Mouse (Mus musculus) limb, embryonic 14.5 days (tissue): ENCODE results near the gene Baz2a. TPM values are rescaled to one million over a fixed set of nuclear protein-coding genes. Genes with fewer than 3 reads are reported as not detected.

Experiments used
- ATAC-seq: fragments of 200-750 bp; cut with Nextera tagmentation; 2 replicates; pipeline ENCODE4 v1.8.0; 2017; ENCODE audit warnings: low read depth, moderate number of reproducible peaks, moderate TSS enrichment; ENCODE audit not compliant: low FRiP score
- DNase-seq: peaks from one replicate; pipeline ENCODE4 v3.0.0-alpha.2; 2015; ENCODE audit warnings: low spot score
- H3K27ac ChIP-seq: fragments of 300-500 bp; sonication (generic); replicated peaks from 2 replicates; pipeline ENCODE4 v1.5.1; 2014; ENCODE audit warnings: low read depth, mild to moderate bottlenecking, low read length, moderate library complexity, mixed read lengths
- H3K27me3 ChIP-seq: fragments of 300-500 bp; sonication (generic); 2 replicates; pipeline ENCODE4 v1.6.1; 2014; ENCODE audit warnings: low read length, mixed read lengths; ENCODE audit not compliant: control insufficient read depth, insufficient read depth
- H3K36me3 ChIP-seq: fragments of 300-500 bp; sonication (generic); 2 replicates; pipeline ENCODE4 v1.6.1; 2014; ENCODE audit warnings: mild to moderate bottlenecking, low read length, moderate library complexity, mixed read lengths; ENCODE audit not compliant: control insufficient read depth, insufficient read depth
- H3K4me1 ChIP-seq: fragments of 300-500 bp; sonication (generic); 2 replicates; pipeline ENCODE4 v1.6.1; 2014; ENCODE audit warnings: antibody characterized with exemption, low read length, mixed read lengths; ENCODE audit not compliant: control insufficient read depth, insufficient read depth
- H3K4me2 ChIP-seq: fragments of 300-500 bp; sonication (generic); replicated peaks from 2 replicates; pipeline ENCODE4 v1.6.1; 2014; ENCODE audit warnings: low read depth, mild to moderate bottlenecking, low read length, moderate library complexity; ENCODE audit not compliant: severe bottlenecking
- H3K4me3 ChIP-seq: fragments of 300-500 bp; sonication (generic); replicated peaks from 2 replicates; pipeline ENCODE4 v1.5.1; 2014; ENCODE audit warnings: low read length
- H3K9ac ChIP-seq: fragments of 300-500 bp; sonication (generic); 2 replicates; pipeline ENCODE4 v1.6.1; 2014; ENCODE audit warnings: mild to moderate bottlenecking, low read depth, low read length, moderate library complexity; ENCODE audit not compliant: severe bottlenecking
- H3K9me3 ChIP-seq: fragments of 300-500 bp; sonication (generic); 2 replicates; pipeline ENCODE4 v1.6.1; 2016; ENCODE audit warnings: low read length; ENCODE audit not compliant: control insufficient read depth
- POLR2A ChIP-seq: fragments of 200-500 bp; IDR thresholded peaks from 2 replicates; pipeline ENCODE4 v1.8.0; 2012; ENCODE audit warnings: inconsistent platforms, mild to moderate bottlenecking, moderate library complexity, borderline replicate concordance; ENCODE audit not compliant: insufficient read depth, insufficient read length; ENCODE audit errors: extremely low read depth
- WGBS: fragments of 180-500 bp; shearing (Covaris S2); extraction: QIAGEN DNeasy Blood & Tissue Kit; methylation state at CpG from one replicate; pipeline ENCODE4 v1.1.7; 2014; 5-methylcytosine and 5-hydroxymethylcytosine counted together
- polyA plus RNA-seq, 2 experiments: library from polyadenylated mRNA; depleted of rRNA in 1 of 2; stranded (reverse) in 1 of 2; unstranded in 1 of 2; fragments of >200 nt; fragmentation: Nextera tagmentation in 1 of 2; extraction: Ambion mirVana in 1 of 2; gene quantifications; 2 replicates each; pipeline versions ENCODE4 v1.2.1 to v1.2.3; 2012 to 2014

Gene Baz2a
- polyA plus RNA-seq, 2 experiments, result 17.5 to 28.3 TPM

GRCm38 (mm10) chr10:128125951-128126350 lies 34.6 kb downstream of the Baz2a start:
- no peaks in the 10 kb centered on the region for H3K4me1 ChIP-seq
- DNase-seq (no peak), ATAC-seq (no peak)
- no peaks in the 10 kb centered on the region for H3K9me3 ChIP-seq
- H3K36me3 ChIP-seq, result peaks cover 90% of the 10 kb centered on the region
- no peaks in the 10 kb centered on the region for H3K27me3 ChIP-seq
- TF ChIP-seq POLR2A, result no peak
- H3K4me3 ChIP-seq, result no peak overlapping the region
- 90% methylated on average over 14 of the region's 14 CpGs for WGBS
- H3K4me2 ChIP-seq, result no peak overlapping the region
- H3K9ac ChIP-seq, result no peak overlapping the region
- no peak overlapping the region for H3K27ac ChIP-seq

GRCm38 (mm10) chr10:128127497-128127896 lies 36.1 kb downstream of the Baz2a start:
- Histone ChIP-seq H3K27ac (no peak overlapping the region), H3K9me3 (no peaks in the 10 kb centered on the region), H3K4me3 (no peak overlapping the region), H3K4me2 (no peak overlapping the region), H3K36me3 (peaks cover 81% of the 10 kb centered on the region), H3K27me3 (no peaks in the 10 kb centered on the region), H3K9ac (no peak overlapping the region), H3K4me1 (no peaks in the 10 kb centered on the region)
- TF ChIP-seq POLR2A, result no peak
- WGBS, result 72% methylated on average over 5 of the region's 5 CpGs
- DNase-seq (no peak), ATAC-seq (no peak)

GRCm38 (mm10) chr10:128128143-128128542 lies 36.8 kb downstream of the Baz2a start:
- no peak overlapping the region for H3K9ac ChIP-seq
- no peak for ATAC-seq
- H3K4me2 ChIP-seq, result no peak overlapping the region
- no peak overlapping the region for H3K4me3 ChIP-seq
- no peaks in the 10 kb centered on the region for H3K27me3 ChIP-seq
- DNase-seq, result no peak
- H3K27ac ChIP-seq, result no peak overlapping the region
- peaks cover 81% of the 10 kb centered on the region for H3K36me3 ChIP-seq
- H3K9me3 ChIP-seq, result no peaks in the 10 kb centered on the region
- 92% methylated on average over 8 of the region's 8 CpGs for WGBS
- no peak for TF ChIP-seq POLR2A
- no peaks in the 10 kb centered on the region for H3K4me1 ChIP-seq

- H3K36me3 ChIP-seq, result peaks cover 77% of the 10 kb centered on the region
- H3K4me2 ChIP-seq, result no peak overlapping the region
- DNase-seq (no peak), ATAC-seq (no peak)
- no peak overlapping the region for H3K4me3 ChIP-seq
- WGBS, result 76% methylated on average over 3 of the region's 3 CpGs
- H3K4me1 ChIP-seq, result no peaks in the 10 kb centered on the region
- no peaks in the 10 kb centered on the region for H3K9me3 ChIP-seq
- H3K27ac ChIP-seq, result no peak overlapping the region
- H3K27me3 ChIP-seq, result no peaks in the 10 kb centered on the region
- no peak overlapping the region for H3K9ac ChIP-seq
- TF ChIP-seq POLR2A, result no peak
Observed at GRCm38 (mm10) chr10:128131297-128131696, 39.9 kb downstream of the Baz2a start.

GRCm38 (mm10) chr10:128131812-128132211 lies 40.4 kb downstream of the Baz2a start:
- TF ChIP-seq POLR2A, result no peak
- DNase-seq, result no peak
- Histone ChIP-seq H3K36me3 (peaks cover 73% of the 10 kb centered on the region), H3K9ac (no peak overlapping the region), H3K9me3 (no peaks in the 10 kb centered on the region), H3K4me3 (no peak overlapping the region), H3K27ac (no peak overlapping the region), H3K27me3 (no peaks in the 10 kb centered on the region), H3K4me2 (no peak overlapping the region), H3K4me1 (no peaks in the 10 kb centered on the region)
- ATAC-seq, result no peak
